Mouse (Mus musculus) regulatory T cell (primary cell): ENCODE measurements around the gene Pdcl2.

ENCODE experiments used
- in situ Hi-C: fragments of 300-600 bp; cut with MboI, MseI; formaldehyde crosslinking; loops from one replicate; pipeline ENCODE4 v1.15.1; 2025; ENCODE audit warnings: high pct_unique_total_duplicates

The Pdcl2 gene

GRCm38 (mm10) chr5:76330953-76331352, at the start of gene Pdcl2:
TSS of gene Pdcl2 (minus strand) at chr5:76331156.
- in situ Hi-C loops = no loop called here

GRCm38 (mm10) chr5:76379216-76379615, 48.3 kb upstream of the Pdcl2 start:
- in situ Hi-C loops = no loop called here

DNA sequence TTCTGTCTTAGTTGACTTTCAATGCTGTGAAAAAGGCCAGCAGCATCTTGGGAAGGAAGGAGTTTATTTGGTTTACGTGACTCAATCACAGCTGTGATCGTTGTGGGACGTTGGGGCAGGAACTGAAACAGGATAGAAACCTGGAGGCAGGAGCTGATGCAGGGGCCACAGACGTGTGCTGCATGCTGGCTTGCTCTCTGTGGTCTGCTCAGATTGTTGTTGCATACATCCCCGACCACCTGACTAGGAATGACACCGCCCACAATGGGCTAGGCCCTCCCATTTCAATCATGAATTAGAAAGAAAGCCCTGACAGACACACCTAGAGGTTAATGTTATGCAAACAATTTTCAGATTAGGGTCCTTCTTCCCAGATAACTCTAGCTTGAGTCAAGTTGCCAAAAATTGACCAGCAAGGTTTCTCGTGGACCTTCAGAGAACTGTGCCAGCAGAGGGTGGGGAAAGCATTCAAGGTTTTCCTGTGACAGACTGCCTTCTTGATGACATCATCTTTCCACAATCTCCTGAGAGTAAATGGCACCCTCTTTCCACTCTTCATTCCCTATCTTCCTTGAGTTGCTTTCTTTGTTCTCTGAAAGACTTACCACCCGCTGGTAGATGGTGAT, 38.4 kb upstream of the Pdcl2 start:
- in situ Hi-C loops = no loop called here

DNA sequence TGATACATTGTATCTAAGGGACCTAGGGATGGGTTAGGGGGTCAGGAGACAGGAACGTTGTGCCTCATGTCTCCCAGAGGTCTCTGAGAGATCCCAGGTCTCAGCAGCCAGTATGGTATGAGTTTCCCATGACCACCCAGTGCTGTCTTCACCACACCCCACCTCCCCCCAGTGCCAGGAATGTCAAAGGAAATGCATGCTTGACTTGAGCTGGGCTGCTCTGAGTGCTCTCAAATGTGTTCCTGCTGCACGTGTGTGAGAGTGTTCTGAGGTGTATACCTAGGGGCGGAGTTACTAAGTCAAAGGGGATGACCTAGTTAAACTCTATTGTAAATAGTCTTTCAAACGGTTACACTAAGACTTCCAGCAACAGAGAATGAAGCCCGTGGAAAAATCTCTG, 34.5 kb upstream of the Pdcl2 start:
- in situ Hi-C loops = no loop called here

GRCm38 (mm10) chr5:76363453-76364104, 32.6 kb upstream of the Pdcl2 start, which contains the start of gene Nmu:
TSS of gene Nmu (minus strand) at chr5:76363788.
- in situ Hi-C loops = no loop called here

GRCm38 (mm10) chr5:76360786-76361185, 29.8 kb upstream of the Pdcl2 start:
- in situ Hi-C loops = no loop called here

DNA sequence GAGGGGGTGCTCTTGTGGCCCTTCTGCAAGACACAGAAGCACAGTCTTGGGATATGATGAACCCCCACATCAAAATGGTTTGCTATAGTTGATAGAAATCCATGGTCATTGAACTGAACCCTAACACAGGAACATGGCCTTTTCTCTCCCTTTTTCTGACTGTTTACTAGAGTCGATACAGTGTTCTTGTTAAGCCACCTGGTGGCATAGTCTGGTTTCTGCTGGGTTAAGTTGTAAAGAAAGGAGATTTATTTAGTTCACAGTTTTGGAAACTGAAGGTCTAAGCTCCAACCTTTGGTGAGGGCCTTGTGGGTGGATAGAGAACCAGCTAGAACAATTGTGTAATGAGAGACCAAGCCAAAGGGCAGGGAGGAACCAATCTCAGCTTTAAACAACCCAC, 29.1 kb upstream of the Pdcl2 start:
- in situ Hi-C loops = no loop called here

DNA sequence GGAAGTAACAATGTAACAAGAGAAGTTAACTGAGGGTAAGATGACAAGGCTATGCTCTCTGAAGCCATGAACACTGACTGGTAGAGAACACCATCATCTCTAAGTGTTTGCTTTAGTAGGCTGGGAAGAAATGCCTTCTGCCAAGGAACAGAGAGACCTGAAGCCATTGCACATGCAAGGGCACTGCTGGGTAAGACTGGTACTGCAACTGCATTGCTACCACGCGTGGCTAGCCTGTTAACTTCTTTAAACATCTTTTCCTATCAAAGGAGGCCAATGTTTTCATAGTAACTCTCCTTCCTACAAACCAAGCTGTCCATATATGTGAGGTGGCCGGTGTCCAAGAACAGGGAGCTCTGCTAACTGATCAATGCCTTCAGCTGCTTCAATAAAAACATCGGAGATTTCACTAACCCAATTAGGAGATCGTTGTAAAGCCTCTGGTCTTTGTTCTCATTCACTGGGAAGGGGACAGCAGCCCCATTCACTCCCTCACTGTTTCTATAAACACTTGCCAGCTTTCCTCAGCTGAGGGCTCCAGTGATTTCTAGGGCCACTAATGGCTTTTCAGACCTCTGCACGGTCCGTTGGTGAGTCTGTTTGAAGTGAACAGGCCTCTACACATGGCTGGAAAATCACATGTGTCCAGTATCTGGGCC, 21.1 kb upstream of the Pdcl2 start:
- in situ Hi-C loops = no loop called here

GRCm38 (mm10) chr5:76351537-76351936, 20.6 kb upstream of the Pdcl2 start:
- in situ Hi-C loops = no loop called here

GRCm38 (mm10) chr5:76346137-76346536, 15.2 kb upstream of the Pdcl2 start:
- in situ Hi-C loops = no loop called here

DNA sequence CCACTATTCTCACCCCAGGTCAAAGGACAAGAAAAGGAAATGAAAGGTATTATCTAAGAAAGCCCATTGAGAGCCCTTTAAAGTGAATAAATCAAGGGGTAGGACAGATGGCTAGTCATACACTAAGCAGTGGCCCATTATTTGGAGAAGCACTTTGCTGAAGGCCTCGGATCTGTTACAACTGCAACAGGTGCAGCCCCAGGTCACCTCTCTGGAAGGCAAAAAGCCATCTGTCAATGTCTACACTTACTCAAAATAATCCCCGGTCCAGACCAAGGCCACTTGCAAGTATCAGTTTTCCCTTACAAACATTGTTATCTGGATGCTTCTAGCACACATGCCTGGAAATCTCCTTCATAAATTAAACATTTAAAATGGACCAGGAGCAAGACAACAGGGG, 10.0 kb upstream of the Pdcl2 start:
- in situ Hi-C loops = no loop called here

- in situ Hi-C loops = no loop called here
Observed at GRCm38 (mm10) chr5:76337100-76337499, 6.1 kb upstream of the Pdcl2 start.

DNA sequence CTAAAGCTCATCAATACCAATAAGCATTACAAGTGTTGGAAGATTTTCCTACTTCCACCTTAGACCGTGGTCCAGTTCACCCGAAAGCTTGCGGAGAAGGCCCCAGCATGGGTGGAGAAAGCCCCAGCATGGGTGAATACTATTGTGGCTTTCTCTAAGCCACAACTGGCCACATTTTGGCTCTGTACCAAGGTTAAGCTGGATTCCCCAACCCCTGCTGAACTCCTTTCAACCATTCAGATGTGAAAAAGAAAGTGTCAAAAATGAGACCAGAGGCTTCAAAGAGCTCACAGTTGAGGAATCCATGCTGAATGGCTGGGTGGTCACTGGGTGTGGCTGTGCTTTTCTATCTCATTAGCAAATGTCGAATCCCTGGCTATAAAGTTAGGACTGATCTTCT, 2.9 kb upstream of the Pdcl2 start:
- in situ Hi-C loops = no loop called here

- in situ Hi-C loops = no loop called here
Observed at GRCm38 (mm10) chr5:76327296-76327695, 3.7 kb downstream of the Pdcl2 start.

DNA sequence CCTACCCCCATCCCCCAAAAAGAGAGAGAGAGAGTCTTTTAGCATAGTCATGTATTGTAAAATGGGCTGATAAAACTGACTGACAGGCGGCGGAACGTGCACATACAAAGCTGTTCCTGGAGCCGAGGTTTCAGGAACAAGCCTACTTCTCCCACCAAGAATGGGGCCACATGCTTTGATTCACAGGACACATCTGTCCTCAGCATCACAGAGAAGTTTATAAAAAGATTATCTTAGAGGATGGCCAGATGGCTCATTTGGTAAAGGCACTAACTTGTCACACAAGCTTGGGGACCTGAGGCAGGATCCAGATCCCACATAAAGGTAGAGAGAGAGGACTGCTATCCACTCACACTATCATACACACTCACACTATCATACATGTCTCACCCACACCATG, 5.8 kb downstream of the Pdcl2 start:
- in situ Hi-C loops = no loop called here

DNA sequence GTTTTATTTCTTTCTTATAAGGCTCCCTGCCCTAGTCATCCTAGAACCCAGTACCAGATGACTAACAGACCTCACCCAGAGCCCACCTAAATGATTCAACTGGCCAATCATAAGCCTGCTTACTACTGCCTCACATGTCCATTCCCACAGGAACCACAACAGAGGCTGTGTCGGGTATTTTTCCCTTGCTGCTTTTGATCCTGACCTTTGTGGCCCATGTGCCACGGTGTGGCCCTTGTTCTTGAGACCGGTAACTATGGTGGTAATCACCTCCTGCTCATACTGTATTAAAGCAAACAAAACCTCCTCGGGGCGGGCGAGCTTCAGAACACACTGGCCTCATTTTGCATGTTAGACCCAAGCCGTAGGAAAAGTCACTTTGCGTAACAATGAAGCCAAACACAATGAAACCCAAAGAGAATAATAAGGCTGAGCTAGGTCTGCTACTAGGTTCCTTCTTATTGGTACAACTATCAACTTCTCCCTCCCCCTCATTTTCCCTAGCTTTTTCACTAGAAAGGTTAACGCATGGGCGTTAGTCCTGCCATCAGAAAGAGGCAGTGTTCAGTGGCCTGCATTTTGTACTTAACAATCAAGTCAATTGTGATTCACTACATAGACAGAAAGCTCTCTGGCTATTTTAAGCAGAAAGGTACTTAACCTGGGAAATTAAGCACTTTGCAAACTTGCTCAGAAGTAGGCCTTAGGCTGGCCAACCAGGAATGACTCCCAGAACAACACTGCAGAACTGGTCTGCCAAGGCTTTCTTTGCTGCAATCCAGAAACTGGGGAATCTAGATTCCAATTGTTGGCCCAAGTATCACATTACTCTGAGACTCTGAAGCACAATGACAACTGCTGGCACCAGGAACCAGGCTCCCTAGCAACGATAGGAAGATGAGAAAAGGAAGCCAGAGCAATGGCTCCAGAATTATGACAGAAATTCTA, 9.4 kb downstream of the Pdcl2 start:
- in situ Hi-C loops = no loop called here

- in situ Hi-C loops = no loop called here
Observed at GRCm38 (mm10) chr5:76308206-76308605, 22.8 kb downstream of the Pdcl2 start.

DNA sequence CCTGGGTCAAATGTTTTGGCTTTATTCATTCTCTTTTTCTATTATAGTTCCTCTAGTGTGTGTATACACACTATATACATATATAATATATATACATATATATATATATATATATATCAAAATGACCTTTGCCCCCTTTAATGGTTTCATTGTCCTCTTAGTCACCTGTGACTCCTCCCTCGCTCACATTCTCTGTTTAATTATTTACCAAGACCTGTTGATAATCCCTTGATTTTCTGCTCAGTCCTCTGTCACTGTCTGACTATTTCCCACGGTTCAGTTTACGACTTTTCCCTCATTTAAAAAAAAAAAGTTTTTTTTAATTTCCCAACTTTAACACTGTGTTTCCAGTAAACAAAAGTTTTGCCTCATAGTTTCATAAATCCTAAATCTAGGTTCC, 24.7 kb downstream of the Pdcl2 start:
- in situ Hi-C loops = no loop called here

GRCm38 (mm10) chr5:76305616-76306015, 25.3 kb downstream of the Pdcl2 start:
- in situ Hi-C loops = no loop called here

DNA sequence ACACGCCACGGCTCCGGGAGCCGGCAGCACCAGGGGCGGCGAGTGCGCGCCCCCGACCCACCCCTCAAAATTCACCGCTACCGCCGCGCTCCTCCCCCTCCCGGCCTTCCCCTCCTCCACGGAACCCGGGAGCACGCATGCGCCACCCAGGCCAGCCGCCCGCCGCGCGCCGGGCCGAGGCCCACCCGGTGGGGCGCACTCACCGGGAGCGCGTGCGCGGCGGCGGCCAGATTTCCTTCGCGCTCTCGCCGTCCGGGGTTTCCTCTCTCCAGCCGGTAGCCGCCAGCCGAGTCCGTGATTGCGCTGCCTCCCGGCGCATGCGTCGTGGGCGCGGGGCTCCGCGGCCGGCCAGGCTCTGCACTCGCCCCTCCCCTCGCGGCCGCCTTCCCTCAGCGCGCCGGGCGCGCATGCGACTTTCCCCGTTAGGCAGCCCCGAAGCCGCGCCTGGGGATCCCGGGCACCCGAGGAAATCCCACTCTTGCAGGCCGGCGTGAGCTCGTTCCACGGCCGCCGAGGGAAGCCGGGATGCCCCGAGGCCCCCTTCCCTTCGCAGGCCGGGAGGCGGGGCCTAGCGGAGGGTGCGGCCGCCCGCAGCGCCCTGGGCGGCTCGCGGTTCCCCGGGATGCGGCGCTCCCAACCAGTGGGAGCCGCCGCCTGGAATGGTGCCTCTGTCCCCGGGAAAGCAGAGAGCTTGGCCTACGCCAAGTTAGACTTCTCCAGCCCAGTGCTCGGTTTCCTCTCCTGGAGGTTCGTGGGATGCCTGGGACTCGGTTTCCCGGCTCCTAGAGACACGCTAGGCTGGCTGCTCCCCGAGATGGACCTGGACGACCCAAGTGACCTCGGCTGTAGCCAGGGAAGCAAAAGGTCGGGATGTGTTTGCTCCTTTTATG, 26.3 kb downstream of the Pdcl2 start, which contains the start of gene Clock:
TSS of gene Clock (minus strand) at position 341 of the 890 bp plus-strand sequence.
- in situ Hi-C loops = no loop called here
